Mouse (Mus musculus): ENCODE measurements around the gene Kcns1.

DNA sequence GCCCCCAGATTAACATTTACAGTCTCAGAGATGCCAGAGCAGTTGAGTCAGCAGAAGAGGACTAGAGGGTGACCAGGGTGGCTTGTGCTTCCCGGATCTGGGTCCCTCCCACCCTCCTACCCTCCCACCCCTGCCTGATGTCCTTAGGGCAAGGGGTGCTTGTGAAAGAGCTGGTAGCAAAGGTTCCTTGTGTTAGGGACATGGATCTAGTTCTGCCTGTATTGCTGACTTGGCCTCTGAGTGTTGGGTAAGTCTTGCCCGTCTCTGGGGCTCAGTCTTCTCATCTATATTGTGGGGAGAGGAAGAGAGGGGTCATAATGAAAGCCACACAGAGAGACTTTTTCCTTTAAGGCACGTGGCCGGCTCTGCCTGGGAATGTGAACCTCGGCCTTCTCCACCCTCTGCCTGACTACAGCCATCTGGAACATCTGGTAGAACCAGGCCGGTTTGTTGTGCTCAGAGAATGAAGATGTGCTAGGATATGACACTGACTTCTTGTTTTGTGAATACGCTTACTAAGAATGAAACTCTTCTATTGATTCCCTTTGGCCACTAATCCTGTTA lies 11.9 kb upstream of the Kcns1 start, which contains the start of gene Wfdc5:
- TF ChIP-seq POLR2A (IDR thresholded peaks at IDR 0.05; ENCODE audit: borderline replicate concordance, control insufficient read depth, low read depth, low read length): no peak
- TF ChIP-seq CTCF (IDR thresholded peaks at IDR 0.05; ENCODE audit: control insufficient read depth, insufficient read depth, low read length): no peak
